Mouse (Mus musculus): Measurements from ENCODE around the gene Rpl39. TPM values are rescaled to one million over a fixed set of nuclear protein-coding genes. Genes with fewer than 3 reads are reported as not detected.
A peak's percentile ranks its signal among the peaks of the same experiment; 100 is the strongest.

Rpl39 gene
- polyA plus RNA-seq, 1 experiment from 2014 or later = 708 TPM

DNA sequence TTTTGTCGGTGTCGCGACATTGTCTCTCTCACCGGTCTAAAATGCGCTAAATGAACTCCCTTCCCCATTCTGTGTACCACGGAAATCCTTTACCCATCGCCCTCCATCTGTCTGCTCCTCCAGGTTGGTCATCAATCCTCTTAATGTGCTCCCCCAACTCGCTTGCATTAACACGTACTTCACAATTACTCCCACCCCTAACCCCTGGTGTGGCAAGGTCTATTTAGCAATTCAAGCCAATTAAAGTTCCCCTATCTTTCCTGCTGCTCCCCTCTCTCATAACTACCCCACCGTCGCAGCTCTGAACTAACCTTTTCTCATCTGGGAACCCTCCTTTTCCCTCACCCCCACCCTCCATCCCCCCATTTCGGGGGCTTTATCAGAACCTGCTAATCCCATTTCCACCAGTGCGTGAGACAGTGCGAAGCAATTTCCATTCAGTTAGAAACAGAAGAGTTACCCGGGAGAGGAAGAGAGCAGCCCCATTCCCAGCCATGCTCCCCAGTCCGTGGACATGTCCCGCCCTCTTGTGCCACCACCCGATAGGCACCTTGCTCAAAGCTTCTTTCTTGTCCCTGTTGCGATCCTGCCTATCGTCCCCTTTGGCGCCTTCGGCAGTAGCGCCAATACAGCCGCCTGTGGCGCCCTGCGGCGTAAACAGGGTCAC, 24.5 kb upstream of the Rpl39 start:
- Histone ChIP-seq H3K4me3 (ENCODE audit: low read depth, low read length) (peak overlapping the region; percentile 65), H3K9me3 (ENCODE audit: control insufficient read depth, low read length) (no peaks in the 10 kb centered on the region), H3K27ac (ENCODE audit: low read depth, low read length) (peak overlapping the region; percentile 79), H3K27me3 (replicated peaks; ENCODE audit: control insufficient read depth, insufficient read depth, low read length) (no peaks in the 10 kb centered on the region), H3K4me1 (replicated peaks; ENCODE audit: control insufficient read depth, insufficient read depth, low read length) (no peaks in the 10 kb centered on the region), H3K4me2 (peak overlapping the region; percentile 71), H3K9ac (ENCODE audit: low read depth, low read length) (peak overlapping the region; percentile 73), H3K36me3 (ENCODE audit: control insufficient read depth, insufficient read depth, low read length) (no peaks in the 10 kb centered on the region)
- WGBS = 13% methylated on average over 27 of the region's 27 CpGs
- ATAC-seq (replicated peaks; ENCODE audit: low FRiP score) = peak; percentile 82
- DNase-seq (ENCODE audit: low spot score) = no peak

GRCm38 (mm10) chrX:37103826-37104225, 18.6 kb upstream of the Rpl39 start:
- 79% methylated on average over 2 of the region's 2 CpGs for WGBS
- no peak overlapping the region for H3K4me3 ChIP-seq (ENCODE audit: low read depth, low read length)
- H3K27me3 ChIP-seq (replicated peaks; ENCODE audit: control insufficient read depth, insufficient read depth, low read length) = no peaks in the 10 kb centered on the region
- ATAC-seq (replicated peaks; ENCODE audit: low FRiP score) (no peak), DNase-seq (ENCODE audit: low spot score) (no peak)
- H3K4me1 ChIP-seq (replicated peaks; ENCODE audit: control insufficient read depth, insufficient read depth, low read length) = no peaks in the 10 kb centered on the region
- H3K9me3 ChIP-seq (ENCODE audit: control insufficient read depth, low read length) = no peaks in the 10 kb centered on the region
- H3K36me3 ChIP-seq (ENCODE audit: control insufficient read depth, insufficient read depth, low read length) = no peaks in the 10 kb centered on the region; the same call in 1 of the 2 replicates
- H3K27ac ChIP-seq (ENCODE audit: low read depth, low read length) = no peak overlapping the region
- no peak overlapping the region for H3K4me2 ChIP-seq
- no peak overlapping the region for H3K9ac ChIP-seq (ENCODE audit: low read depth, low read length)

GRCm38 (mm10) chrX:37098681-37099080, 13.5 kb upstream of the Rpl39 start:
- Histone ChIP-seq H3K4me3 (ENCODE audit: low read depth, low read length) (no peak overlapping the region), H3K4me2 (no peak overlapping the region), H3K27me3 (replicated peaks; ENCODE audit: control insufficient read depth, insufficient read depth, low read length) (no peaks in the 10 kb centered on the region), H3K27ac (ENCODE audit: low read depth, low read length) (no peak overlapping the region), H3K9me3 (ENCODE audit: control insufficient read depth, low read length) (no peaks in the 10 kb centered on the region), H3K36me3 (ENCODE audit: control insufficient read depth, insufficient read depth, low read length) (0 out of 2 replicates have a peak, but pooled peaks cover 2% of the 10 kb centered on the region), H3K4me1 (replicated peaks; ENCODE audit: control insufficient read depth, insufficient read depth, low read length) (no peaks in the 10 kb centered on the region), H3K9ac (ENCODE audit: low read depth, low read length) (no peak overlapping the region)
- ATAC-seq (replicated peaks; ENCODE audit: low FRiP score) = no peak
- WGBS = 82% methylated on average over 3 of the region's 3 CpGs
- DNase-seq (ENCODE audit: low spot score) = no peak

DNA sequence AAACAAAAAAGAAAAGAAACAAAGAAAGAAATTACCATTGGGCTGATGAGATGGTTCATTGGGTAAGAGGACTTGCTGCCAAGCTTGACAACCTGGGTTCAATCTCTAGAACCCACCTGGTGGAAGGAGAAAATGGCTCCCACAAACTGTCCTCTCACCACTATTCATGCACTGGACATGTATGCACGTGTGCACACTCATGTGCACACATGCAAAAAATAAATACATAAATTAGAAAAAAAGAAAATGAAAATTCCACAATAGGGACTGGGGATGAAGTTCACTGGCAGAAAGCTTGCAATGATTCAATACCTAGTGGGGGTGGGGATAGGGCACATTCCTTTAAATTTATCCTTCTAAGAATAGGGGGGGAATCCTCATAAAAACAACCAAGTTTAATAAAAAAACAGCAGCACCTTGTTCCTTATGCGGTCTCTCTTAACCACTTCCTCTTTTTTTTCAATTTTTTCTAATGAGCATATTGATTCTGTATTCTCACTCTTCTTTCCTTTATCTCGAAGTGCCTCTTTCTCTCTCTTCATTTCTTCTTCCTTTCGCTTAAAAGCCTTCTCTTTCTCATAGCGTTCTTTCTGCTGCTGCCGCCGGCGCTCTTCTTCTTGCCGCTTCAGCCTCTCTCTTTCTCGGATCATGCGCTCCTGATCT, 10.0 kb upstream of the Rpl39 start:
- no peak overlapping the region for H3K4me2 ChIP-seq
- H3K4me3 ChIP-seq (ENCODE audit: low read depth, low read length) = no peak overlapping the region
- H3K36me3 ChIP-seq (ENCODE audit: control insufficient read depth, insufficient read depth, low read length) = 0 out of 2 replicates have a peak, but pooled peaks cover 2% of the 10 kb centered on the region
- H3K9ac ChIP-seq (ENCODE audit: low read depth, low read length) = no peak overlapping the region
- no peaks in the 10 kb centered on the region for H3K4me1 ChIP-seq (replicated peaks; ENCODE audit: control insufficient read depth, insufficient read depth, low read length)
- H3K9me3 ChIP-seq (ENCODE audit: control insufficient read depth, low read length) = no peaks in the 10 kb centered on the region
- H3K27me3 ChIP-seq (replicated peaks; ENCODE audit: control insufficient read depth, insufficient read depth, low read length) = no peaks in the 10 kb centered on the region
- 83% methylated on average over 11 of the region's 11 CpGs for WGBS
- DNase-seq (ENCODE audit: low spot score) (no peak), ATAC-seq (replicated peaks; ENCODE audit: low FRiP score) (no peak)
- no peak overlapping the region for H3K27ac ChIP-seq (ENCODE audit: low read depth, low read length)

DNA sequence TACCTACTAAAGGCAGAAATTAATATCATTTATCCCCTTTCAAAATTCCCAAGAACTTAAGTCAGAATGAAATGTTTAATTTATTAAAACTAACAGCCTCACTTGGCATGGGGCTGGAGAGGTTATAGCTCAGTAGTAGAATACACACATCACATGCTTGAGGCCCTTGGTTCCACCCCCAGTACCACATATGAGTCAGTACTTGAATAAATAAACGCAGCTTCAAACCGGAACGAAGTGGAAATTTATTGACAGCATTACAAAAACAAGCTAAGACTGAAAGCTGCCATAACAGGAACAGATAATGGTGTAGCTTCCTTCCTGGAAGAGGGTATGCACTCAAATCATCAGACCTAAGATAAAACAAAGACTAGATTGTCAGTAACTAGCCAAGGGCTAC, 6.3 kb upstream of the Rpl39 start:
- no peak for DNase-seq (ENCODE audit: low spot score)
- no peaks in the 10 kb centered on the region for H3K27me3 ChIP-seq (replicated peaks; ENCODE audit: control insufficient read depth, insufficient read depth, low read length)
- no peaks in the 10 kb centered on the region for H3K36me3 ChIP-seq (ENCODE audit: control insufficient read depth, insufficient read depth, low read length)
- H3K27ac ChIP-seq (ENCODE audit: low read depth, low read length) = no peak overlapping the region
- H3K4me2 ChIP-seq = no peak overlapping the region
- no peak overlapping the region for H3K4me3 ChIP-seq (ENCODE audit: low read depth, low read length)
- 84% methylated on average over 3 of the region's 3 CpGs for WGBS
- no peaks in the 10 kb centered on the region for H3K9me3 ChIP-seq (ENCODE audit: control insufficient read depth, low read length)
- H3K4me1 ChIP-seq (replicated peaks; ENCODE audit: control insufficient read depth, insufficient read depth, low read length) = no peaks in the 10 kb centered on the region
- no peak for ATAC-seq (replicated peaks; ENCODE audit: low FRiP score)
- H3K9ac ChIP-seq (ENCODE audit: low read depth, low read length) = no peak overlapping the region

DNA sequence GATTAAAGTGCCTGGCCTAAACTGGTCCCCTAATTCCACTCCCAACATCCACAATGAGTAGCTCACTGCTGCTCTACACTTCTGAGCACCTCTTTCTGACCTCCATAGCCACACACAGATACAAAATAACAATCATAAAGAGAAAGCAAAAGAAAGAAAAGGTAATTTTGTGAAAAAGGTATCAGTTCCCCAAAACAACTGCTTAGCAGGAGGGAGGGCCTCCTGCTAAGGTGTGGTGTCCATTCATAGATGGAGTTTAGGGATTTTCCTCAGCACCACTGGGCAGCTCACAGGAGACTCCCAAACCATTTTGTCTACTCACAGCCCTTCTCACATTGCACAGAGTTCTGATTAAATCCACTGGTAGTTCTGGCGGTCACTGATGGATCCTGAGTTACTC, 3.6 kb upstream of the Rpl39 start:
- Histone ChIP-seq H3K9me3 (ENCODE audit: control insufficient read depth, low read length) (no peaks in the 10 kb centered on the region), H3K27ac (ENCODE audit: low read depth, low read length) (no peak overlapping the region), H3K4me2 (no peak overlapping the region), H3K9ac (ENCODE audit: low read depth, low read length) (no peak overlapping the region), H3K36me3 (ENCODE audit: control insufficient read depth, insufficient read depth, low read length) (no peaks in the 10 kb centered on the region), H3K4me3 (ENCODE audit: low read depth, low read length) (no peak overlapping the region), H3K27me3 (replicated peaks; ENCODE audit: control insufficient read depth, insufficient read depth, low read length) (no peaks in the 10 kb centered on the region), H3K4me1 (replicated peaks; ENCODE audit: control insufficient read depth, insufficient read depth, low read length) (no peaks in the 10 kb centered on the region)
- WGBS = 84% methylated on average over 1 of the region's 1 CpGs
- DNase-seq (ENCODE audit: low spot score) = no peak
- ATAC-seq (replicated peaks; ENCODE audit: low FRiP score) = no peak

DNA sequence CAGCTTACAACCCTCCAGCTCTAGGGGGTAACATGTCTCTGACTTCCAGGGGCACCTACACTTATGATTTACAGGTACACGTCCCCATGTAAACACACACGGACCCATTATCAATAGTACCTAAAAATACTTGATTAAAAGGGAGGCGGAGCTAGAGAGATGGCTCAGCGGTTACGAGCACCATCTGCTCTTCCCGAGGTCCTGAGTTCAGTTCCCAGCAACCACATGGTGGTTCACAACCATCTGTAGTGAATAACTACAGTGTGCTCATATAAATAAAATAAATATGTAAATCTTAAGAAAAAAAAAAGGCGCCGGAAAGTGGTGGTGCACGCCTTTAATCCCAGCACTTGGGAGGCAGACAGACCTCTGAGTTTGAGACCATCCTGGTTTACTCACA, 463 bp upstream of the Rpl39 start:
- peak overlapping the region; percentile 52 for H3K4me2 ChIP-seq
- H3K36me3 ChIP-seq (ENCODE audit: control insufficient read depth, insufficient read depth, low read length) = peaks cover 7% of the 10 kb centered on the region
- H3K4me3 ChIP-seq (ENCODE audit: low read depth, low read length) = peak overlapping the region; percentile 60
- H3K4me1 ChIP-seq (replicated peaks; ENCODE audit: control insufficient read depth, insufficient read depth, low read length) = 0 out of 2 replicates have a peak, but pooled peaks cover 2% of the 10 kb centered on the region
- no peaks in the 10 kb centered on the region for H3K9me3 ChIP-seq (ENCODE audit: control insufficient read depth, low read length)
- peak overlapping the region; percentile 87 for H3K27ac ChIP-seq (ENCODE audit: low read depth, low read length)
- no peaks in the 10 kb centered on the region for H3K27me3 ChIP-seq (replicated peaks; ENCODE audit: control insufficient read depth, insufficient read depth, low read length)
- ATAC-seq (replicated peaks; ENCODE audit: low FRiP score) (peak; percentile 61), DNase-seq (ENCODE audit: low spot score) (no peak)
- peak overlapping the region; percentile 56; the same call in 1 of the 2 replicates for H3K9ac ChIP-seq (ENCODE audit: low read depth, low read length)
- WGBS = 25% methylated on average over 9 of the region's 9 CpGs

DNA sequence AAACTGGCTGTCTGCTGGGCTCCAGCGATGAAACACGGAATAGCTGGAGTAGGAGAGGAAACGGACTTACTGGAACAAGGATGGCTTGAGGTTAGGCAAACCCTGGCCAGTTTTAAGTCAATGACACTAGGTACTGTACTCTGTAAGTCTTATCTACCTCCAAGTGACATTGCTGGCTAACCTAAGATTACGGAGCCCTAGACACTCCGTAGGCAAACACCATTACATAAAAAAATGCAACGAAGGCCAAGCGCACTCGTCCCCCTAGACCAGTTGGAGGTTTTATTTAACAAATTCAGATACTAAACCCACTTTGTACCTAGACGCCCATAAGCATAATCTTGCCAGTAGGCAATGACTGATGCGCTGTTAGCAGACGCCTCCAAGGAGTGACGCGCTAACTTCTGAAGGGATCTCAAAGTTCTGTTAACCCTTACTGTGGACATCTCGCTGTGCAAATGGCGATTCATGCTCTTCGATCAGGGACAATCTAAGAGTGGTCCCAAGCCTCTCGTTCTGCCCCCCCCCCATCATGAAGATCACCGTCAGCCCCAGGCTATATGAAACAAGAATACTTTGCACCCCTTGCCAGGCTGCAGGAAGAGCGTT, 780 bp downstream of the Rpl39 start:
- Histone ChIP-seq H3K4me3 (ENCODE audit: low read depth, low read length) (peak overlapping the region; percentile 60), H3K4me2 (peak overlapping the region; percentile 73), H3K9ac (ENCODE audit: low read depth, low read length) (peak overlapping the region; percentile 75), H3K27ac (ENCODE audit: low read depth, low read length) (peak overlapping the region; percentile 87), H3K4me1 (replicated peaks; ENCODE audit: control insufficient read depth, insufficient read depth, low read length) (0 out of 2 replicates have a peak, but pooled peaks cover 2% of the 10 kb centered on the region), H3K9me3 (ENCODE audit: control insufficient read depth, low read length) (no peaks in the 10 kb centered on the region), H3K36me3 (ENCODE audit: control insufficient read depth, insufficient read depth, low read length) (peaks cover 7% of the 10 kb centered on the region), H3K27me3 (replicated peaks; ENCODE audit: control insufficient read depth, insufficient read depth, low read length) (no peaks in the 10 kb centered on the region)
- ATAC-seq (replicated peaks; ENCODE audit: low FRiP score) = peak; percentile 4; the same call in 1 of the 2 replicates
- DNase-seq (ENCODE audit: low spot score) = no peak
- 9% methylated on average over 19 of the region's 19 CpGs for WGBS
